Mouse (Mus musculus): Measurements from ENCODE around the gene Kif2b.
A peak's percentile ranks its signal among the peaks of the same experiment; 100 is the strongest.

The Kif2b gene

GRCm38 (mm10) chr11:91577317-91577716 is at the start of gene Kif2b:
Kif2b (minus strand) TSS chr11:91577558.
- DNase-seq (ENCODE audit: low spot score in 2 of 2) = no peak

- no peak for DNase-seq (ENCODE audit: low spot score in 2 of 2)
Measured at GRCm38 (mm10) chr11:91593088-91593487, 15.7 kb upstream of the Kif2b start.

GRCm38 (mm10) chr11:91576856-91577255 is 502 bp downstream of the Kif2b start:
- DNase-seq (ENCODE audit: low spot score in 2 of 2) = no peak

GRCm38 (mm10) chr11:91575406-91575805 is 2.0 kb downstream of the Kif2b start:
- DNase-seq (ENCODE audit: low spot score in 2 of 2) = peak in 1 of 2 experiments; percentile 23

- DNase-seq (ENCODE audit: low spot score in 2 of 2) = no peak
Measured at GRCm38 (mm10) chr11:91574477-91574876, 2.9 kb downstream of the Kif2b start.

GRCm38 (mm10) chr11:91530737-91531136 is 46.6 kb downstream of the Kif2b start:
- no peak for DNase-seq (ENCODE audit: low spot score in 2 of 2)
